Mouse (Mus musculus) kidney, embryonic 14.5 days (tissue): ENCODE measurements around the gene Xlr3c. TPM values are rescaled to one million over a fixed set of nuclear protein-coding genes. Genes with fewer than 3 reads are reported as not detected.
"Not testable (repeated sequence)": the region's sequence is repeated elsewhere in the genome, so short reads cannot be mapped to it uniquely, and the experiment has no call there.

ENCODE experiments used
- ATAC-seq: fragments of 200-750 bp; cut with Nextera tagmentation; 2 replicates; pipeline ENCODE4 v1.8.0; 2017; ENCODE audit warnings: moderate number of reproducible peaks, mild to moderate bottlenecking, moderate TSS enrichment, moderate library complexity; ENCODE audit not compliant: low FRiP score, low TSS enrichment
- H3K27ac ChIP-seq: fragments of 300-500 bp; sonication (generic); 2 replicates; pipeline ENCODE4 v1.5.1; 2014; ENCODE audit warnings: low read depth, mild to moderate bottlenecking, low read length, moderate library complexity, mixed read lengths
- H3K27me3 ChIP-seq: fragments of 300-500 bp; sonication (generic); 2 replicates; pipeline ENCODE4 v1.6.1; 2014; ENCODE audit warnings: mild to moderate bottlenecking, low read length; ENCODE audit not compliant: control insufficient read depth, insufficient read depth
- H3K36me3 ChIP-seq: fragments of 300-500 bp; sonication (generic); 2 replicates; pipeline ENCODE4 v1.6.1; 2014; ENCODE audit warnings: low read length, mixed read lengths; ENCODE audit not compliant: control insufficient read depth, insufficient read depth
- H3K4me1 ChIP-seq: fragments of 300-500 bp; sonication (generic); 2 replicates; pipeline ENCODE4 v1.6.1; 2014; ENCODE audit warnings: low read length, mixed read lengths; ENCODE audit not compliant: control insufficient read depth, insufficient read depth
- H3K4me2 ChIP-seq: fragments of 300-500 bp; sonication (generic); replicated peaks from 2 replicates; pipeline ENCODE4 v1.6.1; 2014; ENCODE audit warnings: low read depth, mild to moderate bottlenecking, low read length
- H3K4me3 ChIP-seq: fragments of 300-500 bp; sonication (generic); 2 replicates; pipeline ENCODE4 v1.5.1; 2014; ENCODE audit warnings: mild to moderate bottlenecking, low read length
- H3K9ac ChIP-seq: fragments of 300-500 bp; sonication (generic); 2 replicates; pipeline ENCODE4 v1.6.1; 2014; ENCODE audit warnings: low read depth, mild to moderate bottlenecking, low read length, moderate library complexity
- H3K9me3 ChIP-seq: fragments of 300-500 bp; sonication (generic); 2 replicates; pipeline ENCODE4 v1.6.1; 2016; ENCODE audit warnings: low read length; ENCODE audit not compliant: control insufficient read depth
- WGBS: fragments of 180-500 bp; shearing (Covaris S2); extraction: QIAGEN DNeasy Blood & Tissue Kit; methylation state at CpG from one replicate; pipeline ENCODE4 v1.1.7; 2014; 5-methylcytosine and 5-hydroxymethylcytosine counted together
- polyA plus RNA-seq: library from polyadenylated mRNA; unstranded; fragments of >200 nt; fragmentation: Nextera tagmentation; extraction: Ambion mirVana; gene quantifications from 2 replicates; pipeline ENCODE4 v1.2.1, GENCODE M21; 2014

The Xlr3c gene
- not detected in 2 replicates for polyA plus RNA-seq

DNA sequence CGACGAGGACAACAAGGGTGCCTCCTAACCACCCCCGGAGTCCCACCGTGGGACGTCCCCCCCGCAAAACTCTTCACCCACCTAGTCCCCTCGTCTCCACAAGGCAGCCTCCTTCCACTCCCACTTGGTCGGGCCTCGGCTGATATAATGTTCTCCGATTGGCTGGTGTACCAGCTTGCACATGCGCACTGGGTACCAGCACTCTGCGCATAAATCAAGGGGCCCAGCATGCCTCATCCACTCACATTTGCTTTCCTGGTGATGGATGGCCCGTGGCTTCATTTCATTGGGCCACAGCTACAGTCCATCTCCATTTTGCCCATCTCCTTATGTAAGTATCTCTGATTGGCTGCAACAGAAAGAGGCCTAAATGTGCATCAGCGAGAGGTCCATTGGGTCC, at the start of gene Xlr3c:
Gene Xlr3c, minus strand, starts transcription at position 121 of the 400 bp plus-strand sequence.
- not testable (repeated sequence) for H3K27me3 ChIP-seq, H3K4me3 ChIP-seq, H3K4me1 ChIP-seq, H3K9me3 ChIP-seq, H3K4me2 ChIP-seq, H3K27ac ChIP-seq, H3K36me3 ChIP-seq, H3K9ac ChIP-seq, ATAC-seq
- 91% methylated on average over 14 of the region's 14 CpGs for WGBS

DNA sequence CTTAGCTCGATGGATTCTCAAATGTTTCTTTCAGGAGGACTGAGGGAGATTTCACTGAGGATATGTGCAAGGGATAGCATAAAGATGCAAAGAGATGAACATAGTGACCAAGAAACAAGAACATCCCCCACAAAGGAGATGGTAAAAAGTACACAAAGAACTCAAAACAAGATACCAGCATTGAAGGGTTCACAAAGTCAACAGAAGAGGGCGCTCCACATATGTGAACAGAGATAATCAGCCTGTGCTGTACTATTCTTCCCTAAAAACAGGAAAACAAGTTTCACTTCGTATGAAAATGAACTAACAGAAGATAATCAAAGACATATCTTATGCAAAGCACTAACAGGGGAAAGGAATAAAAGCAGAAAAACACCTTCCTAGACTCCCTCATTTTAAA, 47.3 kb upstream of the Xlr3c start:
- Histone ChIP-seq H3K4me2 (no peak overlapping the region), H3K4me1 (no peaks in the 10 kb centered on the region), H3K9me3 (no peaks in the 10 kb centered on the region), H3K4me3 (no peak overlapping the region), H3K36me3 (no peaks in the 10 kb centered on the region), H3K27me3 (no peaks in the 10 kb centered on the region), H3K27ac (no peak overlapping the region), H3K9ac (no peak overlapping the region)
- ATAC-seq: no peak
- 43% methylated on average over 3 of the region's 3 CpGs for WGBS

DNA sequence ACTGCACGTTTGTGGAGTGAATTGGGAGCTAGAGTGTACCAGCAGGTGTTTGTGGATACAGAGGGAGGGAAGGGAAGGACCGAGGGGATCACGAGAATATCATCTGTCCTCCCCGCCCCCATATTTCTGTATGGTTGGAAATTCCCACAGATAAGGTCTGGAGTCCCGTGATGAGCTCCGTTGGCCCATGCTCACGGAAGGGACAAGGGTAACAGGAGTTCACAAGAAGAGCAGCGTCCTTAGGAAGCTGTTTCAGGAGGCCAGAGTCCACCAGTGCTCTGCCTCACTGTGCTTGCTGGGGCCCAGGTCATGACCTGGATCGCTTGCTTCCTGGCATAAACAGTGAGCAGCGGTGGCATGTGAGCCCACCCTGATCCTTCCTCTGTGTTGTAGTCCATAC, 30.6 kb upstream of the Xlr3c start:
- not testable (repeated sequence) for H3K4me3 ChIP-seq, H3K36me3 ChIP-seq, ATAC-seq, H3K4me1 ChIP-seq, H3K4me2 ChIP-seq, H3K9me3 ChIP-seq, H3K27ac ChIP-seq, H3K9ac ChIP-seq, H3K27me3 ChIP-seq
- 72% methylated on average over 8 of the region's 10 CpGs for WGBS

DNA sequence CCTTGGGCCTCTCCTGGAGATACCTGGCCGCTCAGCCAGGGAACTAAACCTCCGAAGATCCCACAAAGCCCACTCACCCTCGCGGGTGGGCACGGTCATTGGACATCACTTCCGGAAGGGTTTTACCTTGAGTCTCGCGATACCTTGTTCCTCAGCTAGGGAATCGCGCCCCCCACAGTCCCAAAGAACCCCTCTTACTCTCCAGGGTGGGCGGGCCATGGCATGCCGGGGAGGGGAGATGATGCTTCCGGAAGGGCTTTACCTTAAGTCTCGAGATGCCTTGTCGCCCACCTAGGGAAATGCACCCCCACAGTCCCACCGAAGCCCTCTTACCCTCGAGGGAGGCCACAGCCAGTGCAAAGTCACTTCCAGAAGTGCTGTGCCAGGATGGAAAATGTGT, 27.7 kb upstream of the Xlr3c start, which contains the start of the genes Xlr5a and Xlr5c:
Gene Xlr5a, minus strand, starts transcription at position 101 of the 400 bp plus-strand sequence.
Gene Xlr5c, minus strand, starts transcription at position 101 of the 400 bp plus-strand sequence.
- H3K4me2 ChIP-seq, H3K27me3 ChIP-seq, H3K9me3 ChIP-seq, H3K4me3 ChIP-seq, H3K27ac ChIP-seq, ATAC-seq, H3K9ac ChIP-seq, H3K36me3 ChIP-seq, H3K4me1 ChIP-seq: not testable (repeated sequence)
- 87% methylated on average over 13 of the region's 17 CpGs for WGBS

DNA sequence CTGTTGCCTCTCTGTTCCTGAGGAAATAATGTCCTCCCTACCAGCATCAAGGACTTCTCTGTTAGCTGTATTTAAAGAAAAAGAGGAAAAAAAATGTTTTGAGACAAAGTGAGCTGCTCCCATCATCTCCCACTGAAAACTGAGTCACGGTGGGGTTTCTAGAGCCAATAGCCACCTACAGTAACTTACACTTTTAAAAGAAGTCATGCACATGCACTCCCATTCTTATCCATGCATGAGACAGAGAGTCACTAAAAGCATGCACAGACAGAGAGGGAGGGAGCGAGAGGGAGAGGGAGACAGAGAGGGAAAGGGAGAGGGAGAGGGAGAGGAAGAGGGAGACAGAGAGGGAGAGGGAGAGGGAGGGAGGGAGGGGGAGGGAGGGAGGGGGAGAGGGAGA, 2.8 kb downstream of the Xlr3c start:
- not testable (repeated sequence) for H3K36me3 ChIP-seq, H3K4me2 ChIP-seq, H3K9ac ChIP-seq, H3K27me3 ChIP-seq, H3K4me1 ChIP-seq, ATAC-seq, H3K9me3 ChIP-seq, H3K27ac ChIP-seq, H3K4me3 ChIP-seq
- 83% methylated on average over 1 of the region's 2 CpGs for WGBS

DNA sequence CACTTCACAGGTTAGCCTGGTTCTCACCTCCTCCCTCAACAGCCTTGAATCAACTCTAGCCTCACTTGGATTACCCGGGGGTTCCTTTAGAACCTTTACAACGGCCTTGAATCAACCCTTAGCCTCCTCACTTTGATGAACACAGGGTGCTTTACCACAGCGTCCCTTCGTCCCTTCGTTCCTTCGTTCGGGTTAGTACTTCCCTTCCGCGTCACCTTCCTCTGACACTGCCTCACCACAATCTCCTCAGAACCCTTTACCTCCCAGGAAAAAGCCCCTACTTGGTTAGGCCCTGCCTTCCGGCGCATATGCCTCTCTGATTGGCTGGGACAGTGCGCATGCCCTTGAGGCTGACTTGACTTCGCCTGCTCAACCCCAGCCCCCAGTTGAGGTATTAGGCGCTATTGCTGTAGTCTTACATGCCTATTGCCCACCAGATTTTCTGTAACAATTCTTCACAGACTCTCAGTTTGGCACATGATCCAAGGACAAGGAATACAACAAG, 22.3 kb downstream of the Xlr3c start, which contains the start of gene Xlr4c:
Gene Xlr4c, minus strand, starts transcription at position 310 of the 505 bp plus-strand sequence.
- H3K4me1 ChIP-seq, H3K4me2 ChIP-seq, ATAC-seq, H3K27me3 ChIP-seq, H3K9me3 ChIP-seq, H3K9ac ChIP-seq, H3K27ac ChIP-seq, H3K4me3 ChIP-seq, H3K36me3 ChIP-seq: not testable (repeated sequence)
- WGBS: 86% methylated on average over 12 of the region's 14 CpGs

DNA sequence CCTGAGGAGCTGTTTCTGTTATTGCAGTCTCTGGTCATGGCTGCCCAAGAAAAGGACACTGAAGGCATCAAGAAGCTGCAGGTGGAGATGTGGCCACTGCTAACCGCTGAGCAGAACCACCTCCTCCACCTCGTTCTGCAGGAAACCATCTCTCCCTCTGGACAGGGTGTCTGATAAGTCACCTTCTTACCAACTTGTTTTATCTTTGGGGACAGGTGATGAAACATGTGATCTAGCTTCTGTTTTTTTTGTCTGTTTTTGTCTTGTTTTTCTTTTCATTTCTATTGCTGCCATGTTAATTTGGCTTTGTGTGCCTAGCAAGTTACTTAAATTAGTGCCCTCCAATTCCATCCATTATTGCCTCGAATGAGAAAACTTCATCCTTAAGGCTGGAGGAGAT, 35.9 kb downstream of the Xlr3c start:
- Histone ChIP-seq H3K4me2 (peak overlapping the region; percentile 81), H3K27me3 (peaks cover 4% of the 10 kb centered on the region; the same call in 1 of the 2 replicates), H3K36me3 (no peaks in the 10 kb centered on the region), H3K27ac (no peak overlapping the region), H3K4me3 (peak overlapping the region; percentile 57), H3K9ac (0 out of 2 replicates have a peak overlapping the region, but pooled peaks have one; percentile 66), H3K4me1 (no peaks in the 10 kb centered on the region), H3K9me3 (no peaks in the 10 kb centered on the region)
- no peak for ATAC-seq
- WGBS: 46% methylated on average over 3 of the region's 3 CpGs

DNA sequence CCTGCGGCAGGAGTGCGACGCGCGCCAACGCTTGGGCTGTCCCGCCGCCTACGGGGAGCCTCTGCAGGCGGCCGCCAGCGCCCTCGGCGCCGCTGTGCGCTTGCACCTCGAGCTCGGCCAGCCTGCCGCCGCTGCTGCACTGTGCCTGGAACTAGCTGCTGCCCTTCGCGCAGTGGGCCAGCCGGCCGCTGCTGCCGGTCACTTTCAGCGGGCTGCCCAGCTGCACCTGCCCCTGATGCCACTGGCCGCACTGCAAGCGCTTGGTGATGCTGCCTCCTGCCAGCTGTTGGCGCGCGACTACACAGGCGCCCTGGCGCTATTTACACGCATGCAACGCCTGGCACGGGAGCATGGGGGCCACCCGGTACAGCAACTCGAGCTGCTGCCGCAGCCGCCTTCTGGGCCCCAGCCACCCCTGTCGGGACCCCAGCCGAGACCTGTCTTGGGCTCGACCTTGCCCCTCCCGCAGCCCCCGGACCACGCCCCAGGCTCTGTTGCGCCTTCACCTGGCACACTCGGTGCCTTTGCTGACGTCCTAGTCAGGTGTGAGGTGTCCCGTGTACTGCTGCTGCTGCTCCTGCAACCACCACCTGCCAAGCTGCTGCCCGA, 36.5 kb downstream of the Xlr3c start:
- no peak; the same call in none of the 2 replicates for ATAC-seq
- 30% methylated on average over 41 of the region's 51 CpGs for WGBS
- Histone ChIP-seq H3K27me3 (peaks cover 4% of the 10 kb centered on the region; the same call in 1 of the 2 replicates), H3K27ac (peak overlapping the region; percentile 76; the same call in 1 of the 2 replicates), H3K4me1 (no peaks in the 10 kb centered on the region), H3K9me3 (no peaks in the 10 kb centered on the region), H3K4me3 (peak overlapping the region; percentile 57), H3K9ac (peak overlapping the region; percentile 66), H3K36me3 (no peaks in the 10 kb centered on the region), H3K4me2 (peak overlapping the region; percentile 81)

DNA sequence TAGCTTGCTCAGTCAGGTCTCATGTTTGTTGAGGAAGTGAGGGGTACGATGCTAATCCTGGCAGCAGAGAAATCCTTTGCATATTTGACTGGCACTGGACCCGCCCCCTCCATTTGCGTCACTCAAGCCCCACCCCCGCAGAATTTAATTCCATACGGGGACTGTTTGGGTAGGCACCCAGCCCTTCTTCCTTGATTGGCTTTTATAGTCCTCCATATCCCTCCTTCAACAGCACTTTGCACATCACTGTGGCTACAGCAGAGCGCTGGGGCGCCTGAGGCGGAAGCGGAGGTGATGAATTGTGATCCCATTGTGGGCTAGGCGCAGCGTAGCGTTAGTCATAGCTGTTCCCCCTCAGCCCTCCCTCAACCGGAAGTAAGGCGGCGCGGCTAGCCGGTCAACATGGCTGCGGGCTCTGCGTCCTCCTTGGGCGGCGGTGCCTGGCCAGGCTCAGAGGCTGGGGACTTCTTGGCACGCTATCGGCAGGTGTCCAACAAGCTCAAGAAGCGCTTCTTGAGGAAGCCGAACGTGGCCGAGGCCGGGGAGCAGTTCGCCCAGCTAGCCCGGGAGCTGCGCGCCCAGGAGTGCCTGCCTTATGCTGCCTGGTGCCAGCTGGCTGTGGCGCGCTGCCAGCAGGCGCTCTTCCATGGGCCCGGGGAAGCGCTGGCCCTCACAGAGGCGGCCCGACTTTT, 37.1 kb downstream of the Xlr3c start, which contains the start of gene F8a:
Gene F8a, plus strand, starts transcription at position 378 of the 692 bp plus-strand sequence.
- H3K36me3 ChIP-seq: no peaks in the 10 kb centered on the region
- no peaks in the 10 kb centered on the region for H3K4me1 ChIP-seq
- H3K27me3 ChIP-seq: peaks cover 4% of the 10 kb centered on the region; the same call in 1 of the 2 replicates
- H3K4me3 ChIP-seq: peak within 1 kb of the TSS; percentile 57
- peak within 1 kb of the TSS; percentile 76; the same call in 1 of the 2 replicates for H3K27ac ChIP-seq
- H3K9ac ChIP-seq: peak within 1 kb of the TSS; percentile 66
- no peaks in the 10 kb centered on the region for H3K9me3 ChIP-seq
- ATAC-seq: peak; percentile 96
- WGBS: 28% methylated on average over 37 of the region's 39 CpGs
- H3K4me2 ChIP-seq: peak within 1 kb of the TSS; percentile 81
